Mouse (Mus musculus): ENCODE data around the gene Tm6sf1. TPM values are rescaled to one million over a fixed set of nuclear protein-coding genes. Genes with fewer than 3 reads are reported as not detected.

The Tm6sf1 gene
- total RNA-seq, 1 experiment from 2014 or later: 127 TPM

DNA sequence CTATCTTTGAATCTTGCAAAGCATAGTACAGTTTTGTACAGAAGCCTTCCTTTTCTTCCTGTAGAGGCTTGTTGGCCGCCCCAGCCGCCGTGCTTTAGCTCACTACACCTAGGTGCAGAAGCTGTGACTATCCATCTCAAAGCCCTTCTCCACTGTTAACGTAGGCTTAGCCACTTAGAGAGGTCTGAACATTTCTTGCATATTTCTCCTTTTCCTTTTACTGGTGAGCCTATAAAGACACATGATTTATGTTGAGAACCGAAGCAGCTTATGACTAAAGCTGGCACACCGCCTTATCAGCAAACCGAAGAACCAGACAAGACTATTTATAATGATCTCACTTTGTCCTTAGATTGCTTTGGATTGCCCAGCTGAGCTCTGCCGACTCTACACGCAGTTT, 16.6 kb downstream of the Tm6sf1 start:
- ATAC-seq (replicated peaks; ENCODE audit: low read depth, poor library complexity, severe bottlenecking): no peak

DNA sequence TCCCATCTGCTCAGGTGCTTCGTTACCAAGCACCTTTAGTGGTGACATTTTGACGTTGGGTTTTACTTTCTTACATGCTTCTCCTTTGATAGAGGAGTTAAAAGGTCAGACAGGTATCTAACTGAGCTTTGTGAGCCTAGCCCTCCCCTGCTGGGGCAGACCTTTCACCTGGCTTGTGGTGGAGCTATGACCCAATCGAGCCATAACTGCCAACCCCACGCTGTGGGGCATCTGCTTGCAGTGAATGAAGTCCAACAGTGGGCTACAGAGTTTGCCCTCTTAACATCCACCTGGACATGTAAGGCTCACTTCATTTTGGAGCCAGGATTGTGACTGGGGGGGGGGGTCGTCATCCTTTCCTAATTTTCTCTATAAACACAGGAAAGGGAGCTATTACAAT, 21.5 kb downstream of the Tm6sf1 start:
- ATAC-seq (replicated peaks; ENCODE audit: low read depth, poor library complexity, severe bottlenecking): no peak

DNA sequence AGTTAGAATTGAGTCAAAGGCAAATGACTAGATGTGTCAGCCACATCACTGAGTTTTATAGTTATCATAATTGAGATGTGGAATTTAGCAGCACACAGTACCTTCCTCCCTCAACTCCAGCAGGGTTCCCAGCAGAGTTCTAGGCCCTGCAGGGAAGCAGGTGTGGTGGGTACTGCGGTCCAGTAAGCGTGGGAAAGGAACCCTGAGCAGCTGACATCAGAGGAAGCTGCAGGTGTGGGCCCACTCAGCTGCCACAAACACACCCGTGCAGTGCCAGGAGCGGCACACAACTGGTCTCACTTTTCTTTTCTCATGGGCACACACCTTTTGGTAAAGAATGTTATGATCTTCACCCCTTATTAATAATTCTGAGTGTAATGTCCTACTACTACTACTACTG, 22.0 kb downstream of the Tm6sf1 start:
- no peak for ATAC-seq (replicated peaks; ENCODE audit: low read depth, poor library complexity, severe bottlenecking)

DNA sequence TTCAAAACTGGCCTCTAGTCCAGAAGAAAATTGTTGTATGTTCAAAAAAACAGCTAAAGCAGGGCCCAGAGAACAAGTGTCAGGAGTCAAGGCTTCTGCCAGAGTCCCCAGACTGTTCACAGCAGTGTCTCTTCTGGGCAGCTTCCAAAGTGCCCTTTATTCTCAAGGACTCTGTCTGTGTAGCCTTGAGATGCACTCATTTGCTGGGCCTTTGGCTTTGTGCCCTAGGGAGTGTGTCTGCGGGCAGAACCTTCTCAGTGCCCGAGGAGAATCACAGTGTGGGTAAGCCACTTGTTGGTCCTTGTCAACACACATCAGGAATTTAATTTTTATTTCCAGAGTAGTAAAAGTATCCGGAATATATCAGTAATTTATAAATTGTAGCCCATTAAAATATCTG, 22.8 kb downstream of the Tm6sf1 start:
- no peak for ATAC-seq (replicated peaks; ENCODE audit: low read depth, poor library complexity, severe bottlenecking)

DNA sequence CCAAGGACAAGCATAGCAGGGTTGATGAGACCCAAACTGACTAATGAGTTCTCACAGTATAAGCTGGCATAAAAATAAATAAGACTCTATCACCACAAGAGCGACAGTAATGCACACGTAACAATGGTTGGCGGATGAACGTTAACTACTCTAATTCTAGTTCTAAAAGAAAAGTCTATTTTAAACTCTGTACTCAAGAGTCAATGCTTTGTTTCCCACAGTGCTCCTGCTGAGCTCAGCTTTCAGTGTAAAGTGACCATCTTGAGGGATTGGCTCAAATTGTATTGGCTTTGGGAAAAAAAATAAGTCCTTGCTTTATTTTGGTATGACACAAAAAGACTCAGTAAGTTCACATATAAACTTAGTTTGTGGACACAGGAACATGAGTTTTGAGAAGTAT, 26.3 kb downstream of the Tm6sf1 start:
- ATAC-seq (replicated peaks; ENCODE audit: low read depth, poor library complexity, severe bottlenecking): no peak

DNA sequence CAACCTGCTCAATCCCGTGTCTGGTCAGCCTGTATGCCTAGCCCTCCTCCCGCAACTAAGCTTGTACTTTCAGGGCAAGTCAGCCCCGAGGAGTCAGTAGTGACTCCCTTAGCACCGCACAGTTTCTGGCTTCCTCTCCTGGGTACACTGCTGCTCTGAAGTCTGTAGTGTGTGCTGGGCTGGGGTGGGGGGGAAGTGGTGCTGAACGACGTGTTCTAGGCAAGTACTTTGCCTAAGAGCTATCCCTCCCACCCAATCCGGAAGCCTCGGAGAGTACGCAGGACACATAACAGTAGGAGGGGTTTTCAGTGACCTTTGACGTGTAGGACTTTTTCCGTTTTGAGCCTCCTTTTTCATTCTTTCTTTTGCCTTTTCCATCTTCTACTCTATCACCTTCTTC, 40.6 kb downstream of the Tm6sf1 start:
- ATAC-seq (replicated peaks; ENCODE audit: low read depth, poor library complexity, severe bottlenecking): no peak

DNA sequence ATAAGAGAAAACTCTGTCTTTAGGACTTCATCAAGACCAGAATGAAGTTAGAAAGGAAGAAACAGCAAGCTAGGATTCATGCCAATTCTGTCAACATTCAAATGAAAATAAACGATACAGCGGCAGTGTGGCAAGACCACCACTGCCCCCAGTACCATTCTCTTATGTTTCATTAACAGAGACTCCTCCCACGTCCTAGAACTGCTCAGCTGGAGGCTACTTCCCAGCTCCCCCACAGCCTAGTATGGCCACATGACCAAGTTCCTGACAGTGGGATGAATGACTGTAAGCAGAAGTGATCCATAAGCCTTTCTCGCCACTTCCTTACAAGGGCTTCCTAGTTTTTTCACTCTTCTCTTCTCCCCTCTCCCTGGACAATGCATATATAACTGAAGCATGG, 45.3 kb downstream of the Tm6sf1 start:
- ATAC-seq (replicated peaks; ENCODE audit: low read depth, poor library complexity, severe bottlenecking): 0 out of 2 replicates have a peak, but pooled peaks have one; percentile 25

DNA sequence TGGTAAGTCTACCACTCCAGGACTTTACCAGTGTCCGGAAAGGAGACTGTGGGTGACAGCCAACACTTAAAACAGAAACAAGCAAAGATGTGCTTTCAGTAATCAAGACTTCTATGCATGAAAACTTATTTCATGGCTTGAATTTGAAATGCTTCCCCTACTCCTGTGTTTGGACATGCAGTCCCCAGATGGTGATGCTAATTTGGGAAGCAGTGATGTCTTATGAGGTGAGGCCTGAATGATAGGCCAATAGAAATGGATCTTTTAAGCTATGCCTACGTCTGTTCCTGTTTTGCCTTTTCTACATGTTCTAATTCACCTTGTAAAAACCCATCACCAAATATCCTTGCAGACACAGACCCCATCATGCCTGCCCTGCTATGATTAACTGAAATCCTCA, 46.1 kb downstream of the Tm6sf1 start:
- ATAC-seq (replicated peaks; ENCODE audit: low read depth, poor library complexity, severe bottlenecking): no peak

DNA sequence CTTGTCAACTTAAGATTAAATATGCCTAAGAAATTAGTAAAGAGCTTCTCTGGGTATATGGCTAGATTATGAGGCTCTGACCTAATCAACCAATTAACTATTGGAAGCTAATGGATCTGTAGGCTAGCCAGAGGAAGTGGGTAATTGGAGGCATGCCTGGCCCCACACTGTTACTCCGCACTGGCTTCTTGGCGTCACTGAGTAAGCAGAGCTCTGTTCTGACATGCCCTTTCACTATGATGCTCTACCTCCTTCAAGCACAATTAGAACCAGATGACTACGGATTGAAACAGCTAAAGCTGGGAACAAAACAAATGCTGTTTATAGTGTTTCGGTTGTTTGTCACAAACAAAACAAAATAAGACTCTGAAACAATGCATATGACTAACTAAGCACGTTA, 59.5 kb downstream of the Tm6sf1 start:
- no peak for ATAC-seq (replicated peaks; ENCODE audit: low read depth, poor library complexity, severe bottlenecking)

DNA sequence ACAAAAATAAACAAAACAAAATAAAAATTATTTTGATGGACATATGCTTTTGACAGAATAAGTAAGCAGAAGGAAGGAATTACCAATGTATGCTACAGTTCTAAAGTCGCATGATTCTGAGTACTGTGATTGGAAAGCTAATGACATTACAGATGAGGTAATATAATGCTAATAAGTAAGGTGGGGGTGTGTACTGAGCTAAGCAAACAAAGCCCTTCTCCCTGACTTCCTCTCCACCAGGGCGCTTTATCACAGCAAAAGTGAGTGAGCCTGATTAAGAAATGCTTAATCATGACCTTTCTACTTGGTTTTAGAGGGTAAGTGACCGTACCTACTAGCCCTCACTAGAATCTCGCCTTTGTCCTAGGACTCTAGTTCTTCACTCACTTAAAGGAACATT, 61.5 kb downstream of the Tm6sf1 start:
- ATAC-seq (replicated peaks; ENCODE audit: low read depth, poor library complexity, severe bottlenecking): no peak

DNA sequence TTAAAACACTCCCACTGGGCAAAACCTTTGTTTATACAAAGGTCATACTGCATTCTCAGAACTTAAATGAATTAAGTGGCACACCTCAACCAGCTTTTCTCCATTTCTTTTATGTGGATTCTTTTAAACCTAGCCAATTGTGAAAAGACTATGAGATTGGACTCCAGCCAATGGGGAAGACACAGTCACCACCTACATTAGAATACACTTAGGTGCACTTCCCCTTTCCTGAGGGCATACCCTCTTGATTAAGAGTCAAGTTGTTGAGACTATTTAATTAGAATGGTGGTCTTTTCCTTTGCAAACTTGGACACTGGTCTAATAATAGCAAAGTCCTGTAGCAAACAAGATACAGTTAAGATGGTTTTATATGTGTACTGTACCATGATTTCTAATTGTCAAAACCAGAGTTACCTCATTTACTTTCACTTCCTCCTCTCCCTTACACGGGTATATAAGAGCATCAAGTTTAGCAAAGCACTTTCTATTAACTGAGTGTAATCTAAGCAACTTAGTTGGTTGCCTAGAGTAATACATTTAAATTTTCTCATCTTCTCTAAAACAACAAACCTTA, 62.7 kb downstream of the Tm6sf1 start:
- ATAC-seq (replicated peaks; ENCODE audit: low read depth, poor library complexity, severe bottlenecking): peak; percentile 80

DNA sequence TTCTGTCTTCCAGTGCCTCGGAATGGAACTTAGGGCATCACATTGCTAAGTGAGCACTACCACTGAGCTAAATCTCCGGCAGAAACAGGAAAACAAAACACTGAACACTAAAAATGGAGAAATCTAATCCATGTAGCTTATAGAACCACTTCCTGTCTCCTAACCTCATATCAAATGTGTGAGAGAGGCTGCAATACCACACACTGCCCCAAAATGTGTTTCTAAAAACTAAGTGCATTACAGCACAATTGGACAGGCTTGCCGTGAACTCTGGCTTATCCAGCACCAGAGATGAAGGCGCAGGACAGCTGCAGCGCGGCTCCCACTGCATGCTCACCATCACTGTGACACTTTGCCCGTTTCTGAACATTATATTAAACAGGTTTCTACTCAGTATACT, 70.2 kb downstream of the Tm6sf1 start:
- peak; percentile 83 for ATAC-seq (replicated peaks; ENCODE audit: low read depth, poor library complexity, severe bottlenecking)

DNA sequence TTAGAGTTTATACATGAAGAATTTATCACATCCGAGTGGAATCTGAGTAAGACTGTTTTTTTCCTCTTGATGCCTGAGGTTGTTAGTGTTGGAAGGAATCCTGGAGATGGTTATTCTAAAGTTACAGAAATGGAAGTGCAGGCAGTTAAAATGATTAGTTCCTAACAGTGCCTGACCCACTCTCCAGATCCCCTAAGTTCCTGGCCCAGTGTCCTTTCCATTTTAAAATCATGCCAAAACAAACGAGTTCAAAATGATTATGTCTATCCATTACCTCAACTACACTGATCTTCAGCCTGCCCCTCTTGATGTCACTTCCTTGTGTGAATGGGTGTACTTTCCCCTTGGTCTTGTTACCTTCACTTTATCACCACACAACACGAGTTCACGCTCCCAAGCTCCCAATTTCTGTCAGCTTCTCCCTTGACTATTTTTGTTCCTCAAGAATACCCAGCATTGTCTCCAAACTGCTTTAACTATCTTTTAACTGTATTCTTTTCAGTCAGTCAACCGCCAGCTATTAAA, 73.8 kb downstream of the Tm6sf1 start:
- no peak for ATAC-seq (replicated peaks; ENCODE audit: low read depth, poor library complexity, severe bottlenecking)

DNA sequence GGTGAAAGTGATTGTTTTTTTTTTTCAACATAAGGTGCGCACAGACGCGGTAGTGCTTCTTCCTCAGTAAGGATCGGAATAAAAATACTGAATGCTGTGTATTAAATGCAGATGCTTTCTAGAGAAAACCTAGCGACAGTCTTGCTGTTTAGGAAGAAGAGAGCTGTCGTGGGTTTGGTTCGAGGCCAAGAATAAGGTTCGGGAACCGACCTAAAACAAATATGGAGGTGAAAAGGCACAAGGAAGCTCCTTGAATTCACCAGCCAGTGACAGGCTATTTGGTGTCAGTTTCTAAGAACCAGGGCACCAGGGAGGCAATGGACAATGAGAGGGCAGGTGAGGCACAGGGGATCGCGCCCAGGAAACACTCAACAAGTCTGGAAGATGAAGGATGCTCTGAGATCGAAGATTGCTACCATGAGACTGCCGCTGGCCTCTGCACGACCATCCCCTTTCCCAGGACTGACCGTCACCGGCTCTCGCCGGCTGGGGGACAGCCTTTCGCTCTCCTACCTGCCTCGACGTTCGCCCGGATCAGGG, 74.3 kb downstream of the Tm6sf1 start:
- no peak for ATAC-seq (replicated peaks; ENCODE audit: low read depth, poor library complexity, severe bottlenecking)

DNA sequence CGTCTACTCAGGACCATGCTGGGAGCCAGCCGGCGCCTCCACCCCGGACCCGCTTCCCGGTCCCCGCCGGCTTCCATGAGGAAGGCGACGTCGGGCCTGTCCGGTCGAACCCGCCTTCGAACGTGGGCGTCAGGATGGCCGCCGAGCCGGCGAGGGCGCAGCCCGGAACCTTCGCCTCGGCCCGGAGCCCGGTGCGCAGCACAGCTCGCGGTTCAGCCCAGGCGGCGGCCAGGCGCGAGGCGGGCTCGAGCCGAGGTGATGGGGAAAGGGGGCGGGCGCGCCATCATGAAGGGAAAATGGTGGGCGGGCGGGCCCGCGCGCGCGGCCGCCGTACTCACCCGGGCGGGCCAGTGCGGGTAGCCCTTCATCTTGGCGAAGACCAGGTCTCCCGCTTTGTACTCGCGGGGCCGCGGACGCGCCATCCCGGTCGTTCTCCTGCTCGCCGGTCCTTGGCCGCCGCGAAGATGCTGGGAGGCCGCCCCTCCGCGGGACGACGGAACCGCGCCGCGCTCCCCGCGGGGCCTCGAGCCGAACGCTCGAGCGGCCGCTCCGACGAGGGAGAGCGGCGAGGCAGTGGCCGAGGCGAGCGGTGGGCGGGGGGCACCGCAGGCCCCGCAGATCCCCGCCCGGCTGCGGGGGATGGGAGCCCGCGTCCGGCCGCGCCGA, 74.9 kb downstream of the Tm6sf1 start:
- ATAC-seq (replicated peaks; ENCODE audit: low read depth, poor library complexity, severe bottlenecking): 0 out of 2 replicates have a peak, but pooled peaks have one; percentile 18

Other genes starting within 250 kb of the Tm6sf1 start
- gene Homer2, start 151.5 kb upstream of the Tm6sf1 start, total RNA-seq (2017): 0.78 TPM in 2 replicates
- gene Ramac, start 96.1 kb upstream of the Tm6sf1 start, total RNA-seq (2017): 81.4 and 86.9 TPM in 2 replicates
- 79.2 and 93.8 TPM in 2 replicates for gene 3110040N11Rik, start 69.5 kb upstream of the Tm6sf1 start, total RNA-seq (2017)
- 99.7 and 120 TPM in 2 replicates for gene Btbd1, start 29.6 kb upstream of the Tm6sf1 start, total RNA-seq (2017)
- not detected in 2 replicates for gene Gm10160, start 3.2 kb upstream of the Tm6sf1 start, total RNA-seq (2017)
- 5.0 and 6.2 TPM in 2 replicates for gene Hdgfl3, start 75.5 kb downstream of the Tm6sf1 start, total RNA-seq (2017)
- gene Bnc1, start 133.3 kb downstream of the Tm6sf1 start, total RNA-seq (2017): not detected in 2 replicates

Data from common myeloid progenitor, adult 5-6 weeks (primary cell).